Mouse (Mus musculus): ENCODE measurements around the gene Selenon. TPM values are rescaled to one million over a fixed set of nuclear protein-coding genes. Genes with fewer than 3 reads are reported as not detected.
A peak's percentile ranks its signal among the peaks of the same experiment; 100 is the strongest.
"Not testable (repeated sequence)": the region's sequence is repeated elsewhere in the genome, so short reads cannot be mapped to it uniquely, and the experiment has no call there.

The Selenon gene
- polyA plus RNA-seq, 1 experiment from 2014 or later: 9.3 TPM

DNA sequence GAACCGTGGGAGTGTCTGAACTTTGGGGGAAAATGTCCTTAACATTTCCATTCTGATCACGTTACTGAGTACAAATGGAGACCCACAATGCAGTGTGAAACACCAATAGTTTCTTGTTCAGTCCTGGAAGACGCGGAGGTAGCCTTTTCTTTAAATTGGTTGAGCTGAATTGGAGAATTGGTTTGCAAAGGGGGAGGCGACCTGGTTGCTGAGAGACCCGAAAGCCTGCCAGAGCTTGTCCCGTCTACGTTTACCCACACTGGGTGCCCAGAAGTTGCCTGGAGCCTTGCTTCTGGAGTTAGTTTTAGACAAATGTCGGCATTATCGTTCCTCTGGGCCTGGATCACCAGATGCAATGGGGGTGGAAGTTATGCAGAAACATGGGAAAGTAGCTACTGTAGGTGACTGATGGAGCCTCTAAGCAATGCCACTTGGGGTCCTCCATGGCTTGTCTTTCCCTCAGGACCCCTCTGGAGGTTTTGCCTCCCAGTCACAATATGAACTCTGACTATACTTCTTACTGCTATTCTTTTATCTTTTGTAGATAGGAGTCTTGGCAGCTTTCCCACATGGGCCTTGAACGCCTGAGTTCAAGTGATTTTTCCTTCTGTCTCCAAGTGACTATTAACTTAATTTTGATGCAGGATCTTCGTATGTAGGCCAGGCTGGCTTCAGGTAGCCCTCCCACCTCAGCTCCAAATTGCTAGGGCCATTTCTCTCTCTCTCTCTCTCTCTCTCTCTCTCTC is 53.8 kb downstream of the Selenon start:
- no peak overlapping the region for H3K9ac ChIP-seq
- WGBS: 59% methylated on average over 12 of the region's 12 CpGs

DNA sequence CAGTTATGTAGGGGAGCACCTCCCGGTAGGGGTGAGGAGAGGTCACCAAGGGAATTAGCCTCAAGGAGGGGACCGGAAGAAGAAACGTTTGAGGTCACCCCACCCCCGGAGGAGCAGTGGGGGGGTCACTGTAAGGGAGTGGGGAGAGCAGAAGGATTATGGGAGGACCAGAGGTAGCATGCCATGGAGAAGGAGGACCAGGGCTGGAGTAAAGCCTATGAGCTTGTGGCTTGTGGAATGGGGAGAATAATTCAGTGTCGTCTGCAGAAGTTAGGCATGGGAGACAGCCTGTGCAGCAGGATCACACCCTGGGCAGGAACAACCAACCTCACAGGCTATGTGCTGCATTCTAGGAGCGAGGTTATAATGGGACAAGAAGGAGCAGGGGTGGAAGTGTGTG is 54.7 kb downstream of the Selenon start:
- Histone ChIP-seq H3K27ac (no peak overlapping the region), H3K4me1 (peaks cover 28% of the 10 kb centered on the region), H3K9me3 (replicated peaks) (no peaks in the 10 kb centered on the region), H3K27me3 (no peaks in the 10 kb centered on the region), H3K9ac (peak overlapping the region; percentile 65), H3K36me3 (ENCODE audit: poor library complexity, severe bottlenecking) (no peaks in the 10 kb centered on the region), H3K4me2 (peak overlapping the region; percentile 78), H3K4me3 (peak overlapping the region; percentile 47)
- ATAC-seq: peak; percentile 50
- WGBS: 19% methylated on average over 6 of the region's 6 CpGs

More for the DNA sequence above, 53.8 kb downstream of the Selenon start:
- H3K4me1 ChIP-seq: peaks cover 28% of the 10 kb centered on the region
- peak overlapping the region; percentile 78 for H3K4me2 ChIP-seq
- H3K27ac ChIP-seq: no peak overlapping the region
- no peaks in the 10 kb centered on the region for H3K36me3 ChIP-seq (ENCODE audit: poor library complexity, severe bottlenecking)
- ATAC-seq: no peak
- H3K9me3 ChIP-seq (replicated peaks): no peaks in the 10 kb centered on the region
- no peak overlapping the region for H3K4me3 ChIP-seq
- no peaks in the 10 kb centered on the region for H3K27me3 ChIP-seq

DNA sequence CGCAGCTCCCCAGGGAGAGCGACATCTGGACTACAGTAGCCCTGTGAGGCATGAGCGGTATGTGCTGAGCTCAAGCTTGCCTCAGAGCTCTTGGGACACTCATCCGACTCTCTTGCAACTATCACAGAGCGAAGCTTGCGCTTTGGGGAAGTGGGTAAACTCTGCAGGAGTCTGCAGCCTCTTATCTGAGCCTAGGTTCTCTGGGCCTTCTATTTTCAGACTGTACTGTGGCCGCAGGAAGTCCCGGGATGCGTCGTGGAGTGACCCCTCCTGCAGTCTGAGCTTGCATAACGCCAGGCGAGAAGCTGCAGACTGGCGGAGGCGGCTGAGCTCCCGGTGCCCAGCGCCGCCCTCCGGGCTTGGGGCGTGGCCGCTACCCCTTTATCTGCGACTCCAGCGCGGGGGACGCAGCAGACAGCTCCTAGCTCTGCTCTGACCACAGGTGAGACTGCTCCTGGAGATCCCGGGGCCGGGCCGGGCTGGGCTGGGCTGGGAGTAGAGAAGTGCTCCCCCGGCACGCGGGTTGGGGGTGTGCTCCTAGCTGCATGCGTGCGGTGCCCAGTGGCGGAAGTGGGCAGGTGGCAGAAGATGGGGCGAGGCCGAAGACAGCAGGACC is 55.3 kb downstream of the Selenon start, which contains the start of gene Paqr7:
Gene Paqr7 (plus strand): TSS at position 103 of the 616 bp plus-strand sequence.
- Histone ChIP-seq H3K4me1 (peaks cover 30% of the 10 kb centered on the region), H3K27me3 (no peaks in the 10 kb centered on the region), H3K9ac (peak within 1 kb of the TSS; percentile 65), H3K9me3 (replicated peaks) (no peaks in the 10 kb centered on the region), H3K4me3 (peak within 1 kb of the TSS; percentile 47), H3K4me2 (peak within 1 kb of the TSS; percentile 78), H3K27ac (no peak within 1 kb of the TSS; the same call in 1 of the 2 replicates), H3K36me3 (ENCODE audit: poor library complexity, severe bottlenecking) (no peaks in the 10 kb centered on the region)
- ATAC-seq: peak; percentile 76
- WGBS: 3% methylated on average over 35 of the region's 35 CpGs

DNA sequence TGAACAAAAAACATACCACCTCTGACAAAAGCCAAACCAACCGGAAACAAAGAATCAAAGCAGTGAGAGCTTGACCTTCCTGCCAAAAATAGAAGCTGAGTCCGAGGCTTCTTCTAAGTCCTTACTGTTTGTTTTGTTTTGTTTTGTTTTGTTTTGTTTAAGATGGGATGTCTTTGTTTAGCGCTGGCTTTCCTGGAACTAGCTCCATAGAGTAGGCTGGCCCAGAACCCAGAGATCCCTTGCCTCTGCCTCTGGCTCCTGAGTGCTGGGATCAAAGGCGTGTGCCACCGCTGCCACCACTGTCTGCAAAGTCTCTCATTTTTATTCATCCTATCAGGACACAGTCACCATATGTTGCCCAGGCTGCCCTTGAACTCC is 56.4 kb downstream of the Selenon start:
- WGBS: 70% methylated on average over 5 of the region's 5 CpGs
- ATAC-seq: no peak
- Histone ChIP-seq H3K4me2 (no peak overlapping the region), H3K36me3 (ENCODE audit: poor library complexity, severe bottlenecking) (no peaks in the 10 kb centered on the region), H3K27ac (peak overlapping the region; percentile 10; the same call in 1 of the 2 replicates), H3K9ac (no peak overlapping the region), H3K4me1 (peaks cover 33% of the 10 kb centered on the region), H3K9me3 (replicated peaks) (no peaks in the 10 kb centered on the region), H3K4me3 (no peak overlapping the region), H3K27me3 (no peaks in the 10 kb centered on the region)

DNA sequence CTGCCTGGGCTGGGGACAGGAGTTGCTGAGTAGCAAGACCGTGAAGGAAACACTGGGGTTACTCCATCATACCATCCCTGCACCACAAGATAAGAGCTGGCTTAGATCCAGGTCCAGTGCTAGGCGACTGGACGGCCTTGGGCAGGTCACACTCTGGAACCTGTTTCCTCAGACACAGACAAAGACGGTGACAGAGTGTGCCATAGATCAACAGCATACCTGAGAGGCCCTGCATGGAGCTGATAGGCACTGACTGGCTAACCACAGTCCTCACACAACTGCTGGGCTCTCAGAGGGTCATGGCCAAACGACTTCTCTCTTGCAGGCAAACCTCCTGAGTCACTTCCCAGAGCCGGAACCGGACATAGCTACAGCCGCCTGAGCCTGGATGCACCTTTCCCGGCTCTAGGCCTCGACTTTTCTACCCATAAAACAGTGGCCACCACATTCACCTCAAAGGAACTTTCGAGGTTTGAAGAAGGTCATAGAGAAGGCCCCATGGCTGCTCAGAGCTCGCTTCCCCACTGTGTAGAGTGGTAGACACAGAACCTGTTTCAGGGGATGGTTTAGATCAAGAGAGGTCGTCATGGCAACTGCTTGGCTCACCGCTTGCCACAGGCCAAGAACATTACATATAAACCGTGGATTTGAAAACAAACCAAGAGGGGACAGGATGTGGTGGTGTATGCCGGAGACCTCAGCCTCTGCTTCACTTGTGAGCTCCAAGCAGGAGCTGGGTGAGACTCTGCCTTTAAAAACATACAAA is 57.0 kb downstream of the Selenon start:
- H3K36me3 ChIP-seq (ENCODE audit: poor library complexity, severe bottlenecking): no peaks in the 10 kb centered on the region
- 73% methylated on average over 16 of the region's 16 CpGs for WGBS
- H3K4me2 ChIP-seq: no peak overlapping the region
- peaks cover 33% of the 10 kb centered on the region for H3K4me1 ChIP-seq
- no peaks in the 10 kb centered on the region for H3K9me3 ChIP-seq (replicated peaks)
- no peak for ATAC-seq
- no peak overlapping the region for H3K4me3 ChIP-seq
- H3K9ac ChIP-seq: no peak overlapping the region
- no peaks in the 10 kb centered on the region for H3K27me3 ChIP-seq
- H3K27ac ChIP-seq: peak overlapping the region; percentile 10; the same call in 1 of the 2 replicates

DNA sequence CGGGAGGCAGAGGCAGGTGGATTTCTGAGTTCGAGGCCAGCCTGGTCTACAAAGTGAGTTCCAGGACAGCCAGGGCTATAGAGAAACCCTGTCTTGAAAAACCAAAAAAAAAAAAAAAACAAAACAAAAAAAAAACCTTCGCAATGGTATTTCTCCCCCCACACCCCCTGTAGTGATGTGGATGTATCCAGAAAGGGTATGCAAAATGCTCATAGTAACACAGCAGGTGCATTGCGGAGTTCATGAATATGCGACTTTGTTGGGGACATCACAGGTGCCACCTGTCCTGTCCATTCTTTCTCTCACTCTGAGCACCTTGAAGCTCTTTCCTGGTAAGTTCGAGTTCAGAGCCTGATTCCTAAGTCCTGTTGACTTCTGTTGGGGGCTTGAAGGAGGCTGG is 57.8 kb downstream of the Selenon start:
- not testable (repeated sequence) for ATAC-seq; H3K27me3 ChIP-seq; H3K4me3 ChIP-seq; H3K4me2 ChIP-seq; H3K9me3 ChIP-seq (replicated peaks); H3K9ac ChIP-seq; H3K36me3 ChIP-seq (ENCODE audit: poor library complexity, severe bottlenecking); H3K27ac ChIP-seq
- H3K4me1 ChIP-seq: peaks cover 33% of the 10 kb centered on the region
- 89% methylated on average over 6 of the region's 6 CpGs for WGBS

DNA sequence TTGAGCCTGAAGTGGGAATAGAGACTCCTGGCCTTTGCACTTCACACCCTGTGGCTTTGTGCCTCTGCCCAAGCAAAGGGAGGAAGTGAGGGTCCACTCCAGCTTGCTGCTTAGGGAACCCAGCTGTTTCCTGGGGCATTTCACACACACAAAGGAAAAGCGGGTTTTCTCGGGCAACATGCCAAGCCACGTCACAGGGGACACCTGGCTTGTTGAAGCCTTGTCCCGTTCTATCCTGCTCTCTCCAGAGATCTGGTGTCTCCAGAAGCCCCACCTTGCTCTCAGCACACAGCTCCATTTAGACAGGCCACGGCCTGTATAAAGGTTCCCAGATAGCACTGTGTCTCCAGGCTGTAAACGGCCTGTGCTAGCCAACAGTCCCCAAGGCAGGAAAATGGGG is 60.2 kb downstream of the Selenon start:
- Histone ChIP-seq H3K9ac (no peak overlapping the region), H3K4me3 (no peak overlapping the region), H3K36me3 (ENCODE audit: poor library complexity, severe bottlenecking) (no peaks in the 10 kb centered on the region), H3K27ac (no peak overlapping the region), H3K9me3 (replicated peaks) (no peaks in the 10 kb centered on the region), H3K27me3 (no peaks in the 10 kb centered on the region), H3K4me1 (peaks cover 17% of the 10 kb centered on the region), H3K4me2 (no peak overlapping the region)
- ATAC-seq: no peak
- WGBS: 61% methylated on average over 6 of the region's 6 CpGs

DNA sequence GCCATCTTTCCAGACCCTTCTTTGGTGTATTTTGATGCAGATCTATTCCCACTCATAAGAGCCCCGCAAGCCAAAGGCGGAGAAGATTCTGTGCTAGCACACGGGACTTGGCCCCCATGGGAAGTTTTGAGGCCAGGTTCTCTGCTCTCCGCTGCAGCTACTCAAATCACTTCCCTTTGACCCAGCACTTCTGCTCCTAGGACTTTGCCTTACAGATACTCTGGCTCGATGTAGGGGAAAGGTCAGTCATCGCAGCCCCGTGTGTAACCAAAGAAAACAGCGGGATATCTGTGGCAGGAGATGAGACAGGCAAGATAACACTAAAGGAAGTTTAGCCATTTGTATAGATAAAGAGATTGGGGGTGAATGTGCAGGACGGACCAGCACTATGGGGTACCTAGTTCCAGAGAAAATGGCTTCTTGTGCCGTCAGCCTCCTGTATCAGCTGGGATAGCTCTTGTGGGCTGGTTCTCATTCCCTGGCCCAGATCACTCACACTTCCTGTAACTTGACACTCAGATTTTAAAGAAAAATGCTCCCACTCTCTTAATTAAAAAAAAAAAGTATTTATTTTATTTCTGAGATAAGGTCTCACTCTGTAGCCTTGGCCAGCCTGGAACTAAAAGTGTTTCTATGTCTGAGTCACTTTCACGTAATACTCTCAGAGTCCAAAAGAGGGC is 61.8 kb downstream of the Selenon start:
- H3K9me3 ChIP-seq (replicated peaks): no peaks in the 10 kb centered on the region
- H3K4me3 ChIP-seq: no peak overlapping the region
- 0 out of 2 replicates have a peak, but pooled peaks cover 10% of the 10 kb centered on the region for H3K4me1 ChIP-seq
- no peak overlapping the region for H3K4me2 ChIP-seq
- H3K27me3 ChIP-seq: no peaks in the 10 kb centered on the region
- no peaks in the 10 kb centered on the region for H3K36me3 ChIP-seq (ENCODE audit: poor library complexity, severe bottlenecking)
- 94% methylated on average over 11 of the region's 11 CpGs for whole genome bisulfite sequencing
- no peak for ATAC-seq
- no peak overlapping the region for H3K27ac ChIP-seq
- no peak overlapping the region for H3K9ac ChIP-seq

DNA sequence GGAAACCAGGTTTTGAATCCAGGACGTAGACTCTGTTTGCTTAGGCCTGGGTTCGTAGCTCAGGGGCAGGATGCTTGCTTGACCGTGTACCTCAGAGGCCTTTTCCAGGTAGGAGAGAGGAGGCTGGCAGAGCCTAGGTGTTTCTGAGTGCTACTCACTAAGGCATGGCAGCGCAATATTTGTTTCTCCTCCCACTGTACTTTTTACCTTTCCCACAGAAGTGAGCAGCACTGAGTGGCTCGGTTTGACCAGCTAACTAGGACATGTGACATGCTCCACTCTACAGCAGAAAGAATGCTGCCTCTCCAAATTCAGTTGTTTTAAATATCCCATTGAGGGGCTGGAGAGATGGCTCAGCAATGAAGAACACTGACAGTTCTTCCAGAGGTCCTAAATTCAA is 63.8 kb downstream of the Selenon start:
- H3K27ac ChIP-seq: no peak overlapping the region
- H3K27me3 ChIP-seq: no peaks in the 10 kb centered on the region
- peaks cover 7% of the 10 kb centered on the region; the same call in 1 of the 2 replicates for H3K4me1 ChIP-seq
- 88% methylated on average over 5 of the region's 5 CpGs for whole genome bisulfite sequencing
- H3K4me2 ChIP-seq: no peak overlapping the region
- no peak overlapping the region for H3K4me3 ChIP-seq
- H3K9ac ChIP-seq: no peak overlapping the region
- H3K36me3 ChIP-seq (ENCODE audit: poor library complexity, severe bottlenecking): no peaks in the 10 kb centered on the region
- no peak for ATAC-seq
- no peaks in the 10 kb centered on the region for H3K9me3 ChIP-seq (replicated peaks)

Measured in forebrain, embryonic 13.5 days (tissue).